Mouse (Mus musculus) embryo, embryonic 11 days (tissue): ENCODE measurements around the gene Ldhc.
"Not testable (repeated sequence)": the region's sequence is repeated elsewhere in the genome, so short reads cannot be mapped to it uniquely, and the experiment has no call there.

Experiments used
- DNase-seq: peaks from one replicate; pipeline ENCODE4 v3.0.0-alpha.2; 2015

Gene Ldhc

GRCm38 (mm10) chr7:46860996-46861395 is at the start of gene Ldhc:
Ldhc (plus strand) TSS chr7:46861203.
- no peak for DNase-seq

GRCm38 (mm10) chr7:46814012-46814411 is 47.0 kb upstream of the Ldhc start:
- DNase-seq: no peak

GRCm38 (mm10) chr7:46820876-46821632 is 39.9 kb upstream of the Ldhc start:
- not testable (repeated sequence) for DNase-seq

GRCm38 (mm10) chr7:46827046-46827802 is 33.8 kb upstream of the Ldhc start:
- DNase-seq: no peak

GRCm38 (mm10) chr7:46827803-46828184 is 33.2 kb upstream of the Ldhc start:
- DNase-seq: no peak

- DNase-seq: no peak
These were observed 31.1 kb upstream of the Ldhc start for GRCm38 (mm10) chr7:46829911-46830310.

- DNase-seq: no peak
These were observed 30.0 kb upstream of the Ldhc start for GRCm38 (mm10) chr7:46830799-46831590.

- no peak for DNase-seq
These were observed 29.3 kb upstream of the Ldhc start for GRCm38 (mm10) chr7:46831693-46832092.

GRCm38 (mm10) chr7:46832112-46832810 is 28.7 kb upstream of the Ldhc start:
- DNase-seq: not testable (repeated sequence)

GRCm38 (mm10) chr7:46833266-46833665 is 27.7 kb upstream of the Ldhc start:
- peak; percentile 54 for DNase-seq

- DNase-seq: no peak
These were observed 27.2 kb upstream of the Ldhc start for GRCm38 (mm10) chr7:46833670-46834255.

- peak; percentile 25 for DNase-seq
These were observed 25.9 kb upstream of the Ldhc start for GRCm38 (mm10) chr7:46834994-46835610.

GRCm38 (mm10) chr7:46836357-46836756 is 24.6 kb upstream of the Ldhc start:
- DNase-seq: no peak

- no peak for DNase-seq
These were observed 23.9 kb upstream of the Ldhc start for GRCm38 (mm10) chr7:46837073-46837472.

- peak; percentile 65 for DNase-seq
These were observed 22.8 kb upstream of the Ldhc start for GRCm38 (mm10) chr7:46838104-46838671.

- peak; percentile 57 for DNase-seq
These were observed 22.1 kb upstream of the Ldhc start for GRCm38 (mm10) chr7:46838891-46839302.

GRCm38 (mm10) chr7:46839446-46839845 is 21.6 kb upstream of the Ldhc start:
- no peak for DNase-seq

GRCm38 (mm10) chr7:46839861-46840260 is 21.1 kb upstream of the Ldhc start:
- DNase-seq: no peak

GRCm38 (mm10) chr7:46840326-46840725 is 20.7 kb upstream of the Ldhc start:
- DNase-seq: no peak

- DNase-seq: no peak
These were observed 20.0 kb upstream of the Ldhc start, which contains the start of gene Ldha for GRCm38 (mm10) chr7:46840787-46841525. Ldha (plus strand) TSS chr7:46841475.

GRCm38 (mm10) chr7:46842278-46842677 is 18.7 kb upstream of the Ldhc start:
- DNase-seq: no peak
